Comparison of ENCODE assay signal across 8 mouse cellular contexts in genomic region chr5:129164091-129164490, GRCm38 (mm10).
DNase-seq lines count a peak whose midpoint lies in the region.

No protein-coding gene starts in this region.

- intact Hi-C loops in gastrocnemius, postnatal 36 days (cut with DNase I) = no loop called here

- DNase-seq in adrenal gland, adult 2 months = peak; percentile 29
- no peak for DNase-seq in adrenal gland, postnatal 4 days (ENCODE audit: low spot score in 2 of 2)
- DNase-seq in gastrocnemius, postnatal 36 days = peak; percentile 39 to 51
- DNase-seq in kidney, postnatal 25 days = peak; percentile 42 to 60
- DNase-seq in ovary, postnatal 10 days (ENCODE audit: low spot score) = peak; percentile 13
- DNase-seq in cerebellum, adult 18-20 months = no peak
- DNase-seq in testis, postnatal 10 days (ENCODE audit: low spot score) = no peak
- no peak for DNase-seq in right cerebral cortex, adult 2 months (ENCODE audit: low spot score in 2 of 2)

Comparison
In these comparisons a context has a peak if more than half of its experiments do, and no peak if none do; other contexts are left out.
1. DNase-seq: peak in adrenal gland, adult 2 months (single experiment), gastrocnemius, postnatal 36 days (2 of 2), kidney, postnatal 25 days (2 of 2) and ovary, postnatal 10 days (single experiment); none in adrenal gland, postnatal 4 days (0 of 2), cerebellum, adult 18-20 months (0 of 2), testis, postnatal 10 days (single experiment) and right cerebral cortex, adult 2 months (0 of 2).